Mouse (Mus musculus) gastrocnemius, adult 8-10 months (tissue): Measurements from ENCODE around the gene Rps6ka4. TPM values are rescaled to one million over a fixed set of nuclear protein-coding genes. Genes with fewer than 3 reads are reported as not detected.

Experiments
- microRNA-seq: library from miRNA; unstranded; fragments of <30 nt; microRNA quantifications from one replicate; pipeline ENCODE4 v1.2.0, GENCODE M21; 2022
- total RNA-seq, 4 experiments: library from RNA; stranded (reverse); gene quantifications; 2 replicates each; pipeline ENCODE4 v1.2.4; 2022

Rps6ka4 gene
- total RNA-seq, 4 experiments from 2014 or later, result 9.8 to 12.1 (median 10.5) TPM

Small RNAs within 50 kb of the gene (microRNA-seq; reads per million reads assigned to microRNA genes)
- gene Mir5046, result not detected

Other genes with a start within 250 kb of the Rps6ka4 start
- under 1 TPM; 0.29 to 0.70 (median 0.46) TPM for gene Ccdc88b, start 17.6 kb upstream of the Rps6ka4 start, total RNA-seq
- 10 to 100 TPM; 34.1 to 46.3 (median 39.7) TPM for gene Trmt112, start 69.1 kb upstream of the Rps6ka4 start, total RNA-seq
- gene Prdx5, start 69.5 kb upstream of the Rps6ka4 start, total RNA-seq, result 100 to 1,000 TPM; 195 to 214 (median 202) TPM
- 100 to 1,000 TPM in 1 of 4 experiments, 10 to 100 TPM in 3; 82.8 to 114 (median 93.4) TPM for gene Esrra, start 81.2 kb upstream of the Rps6ka4 start, total RNA-seq
- not detected for gene Catsperz, start 84.7 kb upstream of the Rps6ka4 start, total RNA-seq
- not detected for gene Kcnk4, start 93.9 kb upstream of the Rps6ka4 start, total RNA-seq
- gene Bad, start 101.2 kb upstream of the Rps6ka4 start, total RNA-seq, result 10 to 100 TPM in 2 of 4 experiments, 1 to 10 TPM in 2; 8.2 to 11.8 (median 10.6) TPM
- gene Gpr137, start 101.8 kb upstream of the Rps6ka4 start, total RNA-seq, result 10 to 100 TPM in 2 of 4 experiments, 1 to 10 TPM in 2; 9.1 to 10.9 (median 10.0) TPM
- 100 to 1,000 TPM; 144 to 194 (median 165) TPM for gene Ppp1r14b, start 134.3 kb upstream of the Rps6ka4 start, total RNA-seq
- 10 to 100 TPM in 1 of 4 experiments, 1 to 10 TPM in 3; 7.0 to 10.9 (median 9.4) TPM for gene Plcb3, start 135.8 kb upstream of the Rps6ka4 start, total RNA-seq
- 10 to 100 TPM in 1 of 4 experiments, 1 to 10 TPM in 3; 4.2 to 10.4 (median 5.8) TPM for gene Fkbp2, start 139.9 kb upstream of the Rps6ka4 start, total RNA-seq
- gene Vegfb, start 147.0 kb upstream of the Rps6ka4 start, total RNA-seq, result 100 to 1,000 TPM; 167 to 187 (median 183) TPM
- gene Dnajc4, start 151.9 kb upstream of the Rps6ka4 start, total RNA-seq, result 10 to 100 TPM; 32.2 to 37.7 (median 36.4) TPM
- 10 to 100 TPM; 13.5 to 15.5 (median 15.0) TPM for gene Nudt22, start 155.5 kb upstream of the Rps6ka4 start, total RNA-seq
- 10 to 100 TPM; 20.8 to 31.7 (median 23.7) TPM for gene Trpt1, start 155.5 kb upstream of the Rps6ka4 start, total RNA-seq
- under 1 TPM; 0.41 to 0.94 (median 0.60) TPM for gene Fermt3, start 178.8 kb upstream of the Rps6ka4 start, total RNA-seq
- gene Stip1, start 199.3 kb upstream of the Rps6ka4 start, total RNA-seq, result 10 to 100 TPM; 77.9 to 86.5 (median 81.8) TPM
- gene Macrod1, start 216.2 kb upstream of the Rps6ka4 start, total RNA-seq, result 100 to 1,000 TPM; 279 to 336 (median 292) TPM